Mouse (Mus musculus) myocyte (in vitro differentiated cells): ENCODE data around the gene Thumpd3.

Experiments
- MAX ChIP-seq: IDR thresholded peaks from one replicate; pipeline ENCODE4 v1.6.1; 2011; ENCODE audit warnings: low read depth, mild to moderate bottlenecking, control low read depth
- POLR2A ChIP-seq: IDR thresholded peaks from one replicate; pipeline ENCODE4 v1.6.1; 2011; ENCODE audit warnings: low read depth, mild to moderate bottlenecking, control low read depth, moderate library complexity; ENCODE audit not compliant: insufficient read length
- SRF ChIP-seq: IDR thresholded peaks from one replicate; pipeline ENCODE4 v1.6.1; 2011; ENCODE audit warnings: low read depth; ENCODE audit not compliant: control insufficient read depth, insufficient read length
- TCF12 ChIP-seq: IDR thresholded peaks from one replicate; pipeline ENCODE4 v1.6.1; 2011; ENCODE audit warnings: mild to moderate bottlenecking, control low read depth; ENCODE audit not compliant: poor library complexity, insufficient read depth, severe bottlenecking
- TCF3 ChIP-seq: IDR thresholded peaks from one replicate; pipeline ENCODE4 v1.6.1; 2011; ENCODE audit warnings: low read depth, control low read depth; ENCODE audit not compliant: insufficient read length

DNA sequence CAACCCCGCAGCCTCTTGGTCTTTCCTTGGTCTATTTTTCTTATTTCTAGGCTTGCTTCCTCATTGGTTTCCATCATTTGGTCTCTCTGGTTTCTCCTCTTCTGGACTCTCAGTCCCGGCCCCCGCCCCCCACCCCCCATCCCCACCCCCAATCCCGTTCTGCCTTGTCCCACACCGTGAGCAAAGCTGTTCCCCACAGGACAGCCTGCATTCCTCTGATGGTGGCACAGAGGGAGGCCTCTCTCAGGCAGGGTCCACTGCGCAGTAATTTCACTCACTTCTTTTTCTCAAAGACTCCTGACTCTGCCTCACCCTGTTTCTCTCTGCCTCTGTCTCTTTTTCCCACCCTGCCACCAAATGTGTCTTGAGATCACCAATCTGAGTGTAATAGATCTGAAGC is 27.9 kb upstream of the Thumpd3 start:
- TF ChIP-seq POLR2A (no peak), SRF (no peak), TCF3 (no peak), TCF12 (no peak), MAX (no peak)
